Mouse (Mus musculus) heart, embryonic 11.5 days (tissue): ENCODE results near the gene Lrrc52. TPM values are rescaled to one million over a fixed set of nuclear protein-coding genes. Genes with fewer than 3 reads are reported as not detected.

Experiments used
- ATAC-seq: fragments of 200-750 bp; cut with Nextera tagmentation; replicated peaks from 2 replicates; pipeline ENCODE4 v1.8.0; 2017; ENCODE audit warnings: moderate library complexity; ENCODE audit not compliant: insufficient number of reproducible peaks, low FRiP score, low TSS enrichment
- H3K27ac ChIP-seq: fragments of 300-500 bp; sonication (generic); 2 replicates; pipeline ENCODE4 v1.5.1; 2014; ENCODE audit warnings: mild to moderate bottlenecking, low read depth, low read length
- H3K27me3 ChIP-seq: fragments of 300-500 bp; sonication (generic); 2 replicates; pipeline ENCODE4 v1.6.1; 2014; ENCODE audit warnings: mild to moderate bottlenecking, low read length, mixed read lengths; ENCODE audit not compliant: control insufficient read depth, insufficient read depth
- H3K36me3 ChIP-seq: fragments of 300-500 bp; sonication (generic); 2 replicates; pipeline ENCODE4 v1.6.1; 2014; ENCODE audit warnings: mild to moderate bottlenecking, low read length, moderate library complexity, mixed read lengths; ENCODE audit not compliant: control insufficient read depth, insufficient read depth
- H3K4me1 ChIP-seq: fragments of 300-500 bp; sonication (generic); 2 replicates; pipeline ENCODE4 v1.6.1; 2014; ENCODE audit warnings: low read length; ENCODE audit not compliant: control insufficient read depth, insufficient read depth
- H3K4me2 ChIP-seq: fragments of 300-500 bp; sonication (generic); 2 replicates; pipeline ENCODE4 v1.6.1; 2014; ENCODE audit warnings: mild to moderate bottlenecking, moderate library complexity
- H3K4me3 ChIP-seq: fragments of 300-500 bp; sonication (generic); 2 replicates; pipeline ENCODE4 v1.5.1; 2014; ENCODE audit warnings: low read depth, low read length
- H3K9ac ChIP-seq: fragments of 300-500 bp; sonication (generic); 2 replicates; pipeline ENCODE4 v1.6.1; 2014; ENCODE audit warnings: mild to moderate bottlenecking, low read depth, low read length, moderate library complexity
- H3K9me3 ChIP-seq: fragments of 300-500 bp; sonication (generic); replicated peaks from 2 replicates; pipeline ENCODE4 v1.6.1; 2016; ENCODE audit warnings: low read length; ENCODE audit not compliant: control insufficient read depth
- WGBS: fragments of 180-500 bp; shearing (Covaris S2); extraction: QIAGEN DNeasy Blood & Tissue Kit; methylation state at CpG from one replicate; pipeline ENCODE4 v1.1.7; 2014; ENCODE audit not compliant: insufficient replicate concordance; 5-methylcytosine and 5-hydroxymethylcytosine counted together
- polyA plus RNA-seq: library from polyadenylated mRNA; unstranded; fragments of >200 nt; fragmentation: Nextera tagmentation; extraction: Ambion mirVana; gene quantifications from 2 replicates; pipeline ENCODE4 v1.2.1, GENCODE M21; 2014

Gene Lrrc52
- polyA plus RNA-seq, 1 experiment from 2014 or later, result not detected

GRCm38 (mm10) chr1:167448088-167448487 is 18.5 kb downstream of the Lrrc52 start:
- H3K27me3 ChIP-seq, result no peaks in the 10 kb centered on the region
- H3K4me1 ChIP-seq, result no peaks in the 10 kb centered on the region
- H3K4me2 ChIP-seq, result no peak overlapping the region
- no peak overlapping the region for H3K27ac ChIP-seq
- ATAC-seq, result no peak
- no peak overlapping the region for H3K9ac ChIP-seq
- no peaks in the 10 kb centered on the region for H3K36me3 ChIP-seq
- no peaks in the 10 kb centered on the region for H3K9me3 ChIP-seq
- H3K4me3 ChIP-seq, result no peak overlapping the region
- WGBS, result 59% methylated on average over 6 of the region's 6 CpGs

- ATAC-seq, result no peak
- WGBS, result 77% methylated on average over 6 of the region's 6 CpGs
- no peak overlapping the region for H3K4me2 ChIP-seq
- no peaks in the 10 kb centered on the region for H3K27me3 ChIP-seq
- H3K9ac ChIP-seq, result no peak overlapping the region
- no peaks in the 10 kb centered on the region for H3K9me3 ChIP-seq
- H3K27ac ChIP-seq, result no peak overlapping the region
- H3K4me1 ChIP-seq, result no peaks in the 10 kb centered on the region
- H3K4me3 ChIP-seq, result no peak overlapping the region
- H3K36me3 ChIP-seq, result no peaks in the 10 kb centered on the region
Observed at GRCm38 (mm10) chr1:167446516-167446915, 20.1 kb downstream of the Lrrc52 start.

- Histone ChIP-seq H3K4me3 (no peak overlapping the region), H3K9ac (no peak overlapping the region), H3K36me3 (no peaks in the 10 kb centered on the region), H3K4me2 (no peak overlapping the region), H3K4me1 (no peaks in the 10 kb centered on the region), H3K9me3 (no peaks in the 10 kb centered on the region), H3K27me3 (0 out of 2 replicates have a peak, but pooled peaks cover 2% of the 10 kb centered on the region), H3K27ac (no peak overlapping the region)
- 65% methylated on average over 4 of the region's 4 CpGs for WGBS
- ATAC-seq, result no peak
Observed at GRCm38 (mm10) chr1:167445167-167445566, 21.4 kb downstream of the Lrrc52 start.

GRCm38 (mm10) chr1:167438231-167438885 is 28.2 kb downstream of the Lrrc52 start:
- WGBS, result 63% methylated on average over 9 of the region's 9 CpGs
- H3K27me3 ChIP-seq, result 0 out of 2 replicates have a peak, but pooled peaks cover 2% of the 10 kb centered on the region
- no peak for ATAC-seq

GRCm38 (mm10) chr1:167437091-167437490 is 29.5 kb downstream of the Lrrc52 start:
- Histone ChIP-seq H3K36me3 (no peaks in the 10 kb centered on the region), H3K9me3 (no peaks in the 10 kb centered on the region), H3K27ac (no peak overlapping the region), H3K4me3 (no peak overlapping the region), H3K4me1 (no peaks in the 10 kb centered on the region), H3K9ac (no peak overlapping the region), H3K27me3 (0 out of 2 replicates have a peak, but pooled peaks cover 2% of the 10 kb centered on the region), H3K4me2 (no peak overlapping the region)
- ATAC-seq, result no peak
- WGBS, result 66% methylated on average over 7 of the region's 7 CpGs

More at GRCm38 (mm10) chr1:167438231-167438885, 28.2 kb downstream of the Lrrc52 start:
- Histone ChIP-seq H3K9ac (no peak overlapping the region), H3K4me3 (no peak overlapping the region), H3K27ac (no peak overlapping the region), H3K4me2 (no peak overlapping the region), H3K4me1 (no peaks in the 10 kb centered on the region), H3K9me3 (no peaks in the 10 kb centered on the region), H3K36me3 (no peaks in the 10 kb centered on the region)

GRCm38 (mm10) chr1:167436186-167436975 is 30.2 kb downstream of the Lrrc52 start:
- no peak for ATAC-seq
- Histone ChIP-seq H3K9me3 (no peaks in the 10 kb centered on the region), H3K27me3 (0 out of 2 replicates have a peak, but pooled peaks cover 2% of the 10 kb centered on the region), H3K4me3 (no peak overlapping the region), H3K4me2 (no peak overlapping the region), H3K27ac (no peak overlapping the region), H3K9ac (no peak overlapping the region), H3K36me3 (no peaks in the 10 kb centered on the region), H3K4me1 (no peaks in the 10 kb centered on the region)
- WGBS, result 78% methylated on average over 7 of the region's 7 CpGs

GRCm38 (mm10) chr1:167434931-167435330 is 31.6 kb downstream of the Lrrc52 start:
- no peaks in the 10 kb centered on the region for H3K27me3 ChIP-seq
- H3K4me1 ChIP-seq, result no peaks in the 10 kb centered on the region
- no peak overlapping the region for H3K9ac ChIP-seq
- WGBS, result 74% methylated on average over 4 of the region's 4 CpGs
- no peaks in the 10 kb centered on the region for H3K36me3 ChIP-seq
- H3K27ac ChIP-seq, result no peak overlapping the region
- H3K4me2 ChIP-seq, result no peak overlapping the region
- no peak for ATAC-seq
- no peaks in the 10 kb centered on the region for H3K9me3 ChIP-seq
- H3K4me3 ChIP-seq, result no peak overlapping the region

- Histone ChIP-seq H3K27ac (no peak overlapping the region), H3K27me3 (no peaks in the 10 kb centered on the region)
Observed at GRCm38 (mm10) chr1:167430976-167431676, 35.5 kb downstream of the Lrrc52 start.

More at GRCm38 (mm10) chr1:167430976-167431676, 35.5 kb downstream of the Lrrc52 start:
- no peak for ATAC-seq
- Histone ChIP-seq H3K9ac (no peak overlapping the region), H3K4me3 (no peak overlapping the region), H3K4me1 (no peaks in the 10 kb centered on the region), H3K9me3 (no peaks in the 10 kb centered on the region), H3K36me3 (no peaks in the 10 kb centered on the region), H3K4me2 (no peak overlapping the region)
- 59% methylated on average over 9 of the region's 9 CpGs for WGBS
